Mouse (Mus musculus) CD4-positive, CD25-positive, alpha-beta regulatory T cell, adult 4 months (primary cell): ENCODE measurements around the gene Auts2. TPM values are rescaled to one million over a fixed set of nuclear protein-coding genes. Genes with fewer than 3 reads are reported as not detected.

Experiments used
- ATAC-seq: one replicate; pipeline ENCODE4 v1.8.0; 2017
- polyA plus RNA-seq, 2 experiments: library from polyadenylated mRNA; unstranded; fragments of 100-300 nt; shearing (Covaris generic); gene quantifications; one replicate each; pipeline ENCODE4 v1.2.1; 2017

Auts2 gene
- polyA plus RNA-seq, 2 experiments from 2014 or later: 0.75 TPM; not detected in 1

DNA sequence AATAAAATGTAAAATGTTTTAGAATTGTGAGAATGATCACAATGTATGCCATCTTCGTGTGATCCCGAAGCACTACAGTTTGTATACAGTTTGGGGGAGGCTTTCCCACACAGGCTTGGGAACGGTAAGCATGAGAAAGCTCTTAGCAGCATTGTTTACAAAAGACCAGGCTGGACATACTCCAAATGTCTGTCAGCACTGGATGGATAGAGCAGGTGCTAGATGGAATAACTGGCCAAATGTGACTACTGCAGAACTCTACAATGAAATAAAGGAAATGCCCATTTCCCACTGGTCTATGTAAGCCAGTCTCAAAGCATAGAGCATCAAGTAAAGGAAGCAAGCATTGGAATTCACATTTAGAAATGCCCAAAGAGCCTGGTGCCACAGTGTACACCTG is 1144.9 kb downstream of the Auts2 start:
- ATAC-seq: no peak

GRCm38 (mm10) chr5:131395756-131396155 is 1147.4 kb downstream of the Auts2 start:
- no peak for ATAC-seq
